Mouse (Mus musculus) neural tube, embryonic 12.5 days (tissue): ENCODE results near the gene Camk1d. TPM values are rescaled to one million over a fixed set of nuclear protein-coding genes. Genes with fewer than 3 reads are reported as not detected.
A peak's percentile ranks its signal among the peaks of the same experiment; 100 is the strongest.
"Not testable (repeated sequence)": the region's sequence is repeated elsewhere in the genome, so short reads cannot be mapped to it uniquely, and the experiment has no call there.

Source experiments
- ATAC-seq: fragments of 200-750 bp; cut with Nextera tagmentation; 2 replicates; pipeline ENCODE4 v1.8.0; 2017; ENCODE audit warnings: low read depth, mild to moderate bottlenecking, moderate TSS enrichment, moderate library complexity; ENCODE audit not compliant: low FRiP score
- H3K27ac ChIP-seq: fragments of 300-500 bp; sonication (generic); 2 replicates; pipeline ENCODE4 v1.5.1; 2016
- H3K27me3 ChIP-seq: fragments of 300-500 bp; sonication (generic); replicated peaks from 2 replicates; pipeline ENCODE4 v1.6.1; 2016; ENCODE audit warnings: mild to moderate bottlenecking
- H3K36me3 ChIP-seq: fragments of 300-500 bp; sonication (generic); 2 replicates; pipeline ENCODE4 v1.6.1; 2016; ENCODE audit warnings: mild to moderate bottlenecking
- H3K4me1 ChIP-seq: fragments of 300-500 bp; sonication (generic); 2 replicates; pipeline ENCODE4 v1.6.1; 2016
- H3K4me2 ChIP-seq: fragments of 300-500 bp; sonication (generic); replicated peaks from 2 replicates; pipeline ENCODE4 v1.6.1; 2016; ENCODE audit warnings: mild to moderate bottlenecking
- H3K4me3 ChIP-seq: fragments of 300-500 bp; sonication (generic); 2 replicates; pipeline ENCODE4 v1.5.1; 2016
- H3K9ac ChIP-seq: fragments of 300-500 bp; sonication (generic); 2 replicates; pipeline ENCODE4 v1.6.1; 2016; ENCODE audit warnings: mild to moderate bottlenecking
- H3K9me3 ChIP-seq: fragments of 300-500 bp; sonication (generic); 2 replicates; pipeline ENCODE4 v1.6.1; 2016; ENCODE audit warnings: mild to moderate bottlenecking
- WGBS: fragments of 180-500 bp; shearing (Covaris S2); methylation state at CpG from one replicate; pipeline ENCODE4 v1.1.7; 2016; 5-methylcytosine and 5-hydroxymethylcytosine counted together
- polyA plus RNA-seq: library from polyadenylated mRNA; unstranded; fragments of >200 nt; fragmentation: Nextera tagmentation; extraction: Ambion mirVana; gene quantifications from 2 replicates; pipeline ENCODE4 v1.2.1, GENCODE M21; 2016

Gene Camk1d
- polyA plus RNA-seq, 1 experiment from 2014 or later, result 2.4 TPM

- WGBS, result 79% methylated on average over 4 of the region's 4 CpGs
- ATAC-seq, result no peak
- H3K27ac ChIP-seq, result no peak overlapping the region
- no peak overlapping the region for H3K4me3 ChIP-seq
- H3K4me1 ChIP-seq, result peaks cover 13% of the 10 kb centered on the region
- no peak overlapping the region for H3K9ac ChIP-seq
- no peak overlapping the region for H3K4me2 ChIP-seq
- no peaks in the 10 kb centered on the region for H3K9me3 ChIP-seq
- H3K36me3 ChIP-seq, result no peaks in the 10 kb centered on the region
- H3K27me3 ChIP-seq, result no peaks in the 10 kb centered on the region
These were observed 134.9 kb downstream of the Camk1d start for GRCm38 (mm10) chr2:5579391-5579790.

- Histone ChIP-seq H3K9me3 (no peaks in the 10 kb centered on the region), H3K4me2 (no peak overlapping the region), H3K4me3 (no peak overlapping the region), H3K27me3 (no peaks in the 10 kb centered on the region), H3K36me3 (no peaks in the 10 kb centered on the region), H3K27ac (no peak overlapping the region), H3K9ac (no peak overlapping the region), H3K4me1 (peaks cover 17% of the 10 kb centered on the region)
- 63% methylated on average over 9 of the region's 9 CpGs for WGBS
- ATAC-seq, result peak; percentile 61
These were observed 136.8 kb downstream of the Camk1d start for GRCm38 (mm10) chr2:5577399-5578129.

GRCm38 (mm10) chr2:5572314-5573006 lies 141.9 kb downstream of the Camk1d start:
- Histone ChIP-seq H3K4me1 (peaks cover 12% of the 10 kb centered on the region), H3K9me3 (no peaks in the 10 kb centered on the region), H3K4me2 (no peak overlapping the region), H3K36me3 (no peaks in the 10 kb centered on the region), H3K27ac (no peak overlapping the region), H3K4me3 (no peak overlapping the region), H3K9ac (no peak overlapping the region), H3K27me3 (no peaks in the 10 kb centered on the region)
- WGBS, result 45% methylated on average over 10 of the region's 10 CpGs
- ATAC-seq, result peak; percentile 63

- no peak overlapping the region for H3K4me3 ChIP-seq
- 85% methylated on average over 5 of the region's 5 CpGs for WGBS
- no peaks in the 10 kb centered on the region for H3K27me3 ChIP-seq
- no peak for ATAC-seq
- no peak overlapping the region for H3K27ac ChIP-seq
- no peaks in the 10 kb centered on the region for H3K9me3 ChIP-seq
- H3K36me3 ChIP-seq, result no peaks in the 10 kb centered on the region
- no peaks in the 10 kb centered on the region for H3K4me1 ChIP-seq
- H3K9ac ChIP-seq, result no peak overlapping the region
- no peak overlapping the region for H3K4me2 ChIP-seq
These were observed 147.7 kb downstream of the Camk1d start for GRCm38 (mm10) chr2:5566611-5567010.

- H3K4me3 ChIP-seq, result no peak overlapping the region
- H3K9me3 ChIP-seq, result no peaks in the 10 kb centered on the region
- H3K4me2 ChIP-seq, result no peak overlapping the region
- ATAC-seq, result no peak
- no peak overlapping the region for H3K27ac ChIP-seq
- WGBS, result 89% methylated on average over 4 of the region's 4 CpGs
- H3K36me3 ChIP-seq, result no peaks in the 10 kb centered on the region
- no peaks in the 10 kb centered on the region for H3K4me1 ChIP-seq
- H3K9ac ChIP-seq, result no peak overlapping the region
- H3K27me3 ChIP-seq, result no peaks in the 10 kb centered on the region
These were observed 150.6 kb downstream of the Camk1d start for GRCm38 (mm10) chr2:5563685-5564084.

- Histone ChIP-seq H3K27me3 (no peaks in the 10 kb centered on the region), H3K9me3 (no peaks in the 10 kb centered on the region), H3K4me3 (no peak overlapping the region), H3K4me1 (no peaks in the 10 kb centered on the region), H3K4me2 (no peak overlapping the region), H3K27ac (no peak overlapping the region), H3K9ac (no peak overlapping the region), H3K36me3 (no peaks in the 10 kb centered on the region)
- ATAC-seq, result no peak
- WGBS, result 87% methylated on average over 3 of the region's 3 CpGs
These were observed 152.9 kb downstream of the Camk1d start for GRCm38 (mm10) chr2:5561446-5561845.

- Histone ChIP-seq H3K4me2 (no peak overlapping the region), H3K27ac (no peak overlapping the region), H3K9ac (no peak overlapping the region), H3K4me1 (no peaks in the 10 kb centered on the region), H3K36me3 (no peaks in the 10 kb centered on the region), H3K27me3 (no peaks in the 10 kb centered on the region), H3K4me3 (no peak overlapping the region), H3K9me3 (no peaks in the 10 kb centered on the region)
- 95% methylated on average over 3 of the region's 3 CpGs for WGBS
- no peak for ATAC-seq
These were observed 161.1 kb downstream of the Camk1d start for GRCm38 (mm10) chr2:5553264-5553663.

- Histone ChIP-seq H3K27ac (no peak overlapping the region), H3K4me3 (no peak overlapping the region), H3K4me1 (no peaks in the 10 kb centered on the region), H3K27me3 (no peaks in the 10 kb centered on the region), H3K9ac (no peak overlapping the region), H3K4me2 (no peak overlapping the region), H3K9me3 (no peaks in the 10 kb centered on the region), H3K36me3 (no peaks in the 10 kb centered on the region)
- ATAC-seq, result no peak
- 91% methylated on average over 5 of the region's 5 CpGs for WGBS
These were observed 162.5 kb downstream of the Camk1d start for GRCm38 (mm10) chr2:5551758-5552255.

GRCm38 (mm10) chr2:5549334-5549733 lies 165.0 kb downstream of the Camk1d start:
- Histone ChIP-seq H3K4me3 (no peak overlapping the region), H3K27ac (no peak overlapping the region), H3K4me1 (no peaks in the 10 kb centered on the region), H3K9ac (no peak overlapping the region), H3K36me3 (no peaks in the 10 kb centered on the region), H3K27me3 (no peaks in the 10 kb centered on the region), H3K4me2 (no peak overlapping the region), H3K9me3 (no peaks in the 10 kb centered on the region)
- ATAC-seq, result no peak
- WGBS, result 92% methylated on average over 2 of the region's 2 CpGs

GRCm38 (mm10) chr2:5548872-5549271 lies 165.4 kb downstream of the Camk1d start:
- Histone ChIP-seq H3K9ac (no peak overlapping the region), H3K4me3 (no peak overlapping the region), H3K4me1 (no peaks in the 10 kb centered on the region), H3K27me3 (no peaks in the 10 kb centered on the region), H3K36me3 (no peaks in the 10 kb centered on the region), H3K4me2 (no peak overlapping the region), H3K27ac (no peak overlapping the region), H3K9me3 (no peaks in the 10 kb centered on the region)
- WGBS, result 93% methylated on average over 4 of the region's 4 CpGs
- no peak for ATAC-seq

- Histone ChIP-seq H3K9ac (no peak overlapping the region), H3K4me1 (no peaks in the 10 kb centered on the region), H3K36me3 (no peaks in the 10 kb centered on the region), H3K27ac (no peak overlapping the region), H3K4me2 (no peak overlapping the region), H3K4me3 (no peak overlapping the region), H3K9me3 (no peaks in the 10 kb centered on the region), H3K27me3 (no peaks in the 10 kb centered on the region)
- ATAC-seq, result no peak
- 80% methylated on average over 3 of the region's 3 CpGs for WGBS
These were observed 173.4 kb downstream of the Camk1d start for GRCm38 (mm10) chr2:5540870-5541269.

- not testable (repeated sequence) for H3K9ac ChIP-seq, H3K9me3 ChIP-seq, H3K27ac ChIP-seq, H3K4me1 ChIP-seq, H3K4me2 ChIP-seq, H3K36me3 ChIP-seq, H3K4me3 ChIP-seq, H3K27me3 ChIP-seq, ATAC-seq
- 76% methylated on average over 3 of the region's 3 CpGs for WGBS
These were observed 174.4 kb downstream of the Camk1d start for GRCm38 (mm10) chr2:5539894-5540293.
